Mouse (Mus musculus): ENCODE results near the gene Gpc5. TPM values are rescaled to one million over a fixed set of nuclear protein-coding genes. Genes with fewer than 3 reads are reported as not detected.

Gpc5 gene
- polyA plus RNA-seq, 1 experiment from 2014 or later, result 0.65 TPM

MicroRNA genes within 50 kb of the gene (microRNA counts, 519-probe panel; counts per million panel counts)
- 4,331 counts per million, percentile 90 among the panel's probes with 10 or more counts for microRNA mmu-miR-18a
- 6,632 counts per million, percentile 98 among the panel's probes with 10 or more counts for microRNA mmu-miR-19a
- 5,962 counts per million, percentile 97 among the panel's probes with 10 or more counts for microRNA mmu-miR-19b
- 7,458 counts per million, percentile 100 among the panel's probes with 10 or more counts for microRNA mmu-miR-20a+mmu-miR-20b
- 2,720 counts per million, percentile 80 among the panel's probes with 10 or more counts for microRNA mmu-miR-92a
